Mouse (Mus musculus): ENCODE measurements around the gene Tmem126b.

GRCm38 (mm10) chr7:90440044-90440443 lies 35.8 kb downstream of the Tmem126b start:
- TF ChIP-seq EP300 (IDR thresholded peaks at IDR 0.05): peak; percentile 66
- no peak for TF ChIP-seq CTCF (IDR thresholded peaks at IDR 0.05)
